ENCODE assay signal across 8 mouse cellular contexts in the genomic region with DNA sequence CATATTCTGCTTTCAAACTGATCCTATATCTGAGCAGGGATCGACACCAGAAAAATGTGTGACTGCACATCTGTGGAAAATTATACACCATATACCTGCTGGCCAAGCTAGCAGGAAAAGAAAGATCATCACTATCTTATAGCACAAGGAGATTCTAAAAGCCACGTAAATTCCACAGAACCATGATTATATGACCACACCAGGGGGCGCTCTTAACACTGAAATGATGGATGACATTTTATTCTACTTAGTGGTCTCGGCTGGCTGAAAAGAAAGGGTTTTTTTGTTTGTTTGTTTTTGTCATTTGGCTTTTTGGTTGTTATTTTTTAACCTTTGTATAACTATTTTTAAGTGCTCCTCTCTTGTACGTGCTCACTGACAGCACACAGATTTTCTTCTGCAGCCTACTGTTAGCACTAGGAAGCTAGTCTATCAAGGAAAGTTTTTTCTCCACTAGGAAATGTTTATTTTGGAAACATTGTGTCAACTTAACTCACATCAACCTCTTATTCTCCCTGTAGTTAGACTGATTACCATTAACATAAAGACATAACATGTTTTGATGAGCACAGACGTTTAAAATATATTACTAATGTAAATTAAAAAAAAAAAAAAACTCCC. TPM values are rescaled to one million over a fixed set of nuclear protein-coding genes. Genes with fewer than 3 reads are reported as not detected.
DNase-seq lines count a peak whose midpoint lies in the region; ATAC-seq lines count a peak whose summit lies in the region.

No protein-coding gene starts in this region.

- peak overlapping the region; percentile 35; the same call in 1 of the 2 replicates for H3K4me2 ChIP-seq in heart, embryonic 13.5 days

- no peak overlapping the region for H3K4me3 ChIP-seq in heart, embryonic 13.5 days

- 0 out of 2 replicates have a peak, but pooled peaks cover 2% of the 10 kb centered on the region for H3K4me1 ChIP-seq in heart, embryonic 13.5 days

- intact Hi-C loops in heart, postnatal 10 days (cut with DNase I) = loop anchor here (1.0 to 10.0 kb wide), 4 partner anchors 163 to 773 kb away; no protein-coding TSS in a partner anchor

- 16% methylated on average over 6 of the region's 6 CpGs for WGBS in heart, embryonic 13.5 days

- ATAC-seq in heart, embryonic 13.5 days (ENCODE audit: extremely low read depth, insufficient number of reproducible peaks, low FRiP score, low TSS enrichment) = no peak
- peak; percentile 47; the same call in 1 of the 2 replicates for ATAC-seq in megakaryocyte, adult 5-6 weeks (ENCODE audit: poor library complexity, severe bottlenecking)

- no peaks in the 10 kb centered on the region for H3K36me3 ChIP-seq in heart, embryonic 13.5 days

- no peaks in the 10 kb centered on the region for H3K27me3 ChIP-seq in heart, embryonic 13.5 days (replicated peaks)

- no peak overlapping the region for H3K27ac ChIP-seq in heart, embryonic 13.5 days (replicated peaks)

- no peak for DNase-seq in heart, adult 11 months
- DNase-seq in T-cell, adult 2 months (ENCODE audit: low spot score) = peak; percentile 21
- DNase-seq in embryo, embryonic 10 days (ENCODE audit: low spot score) = peak; percentile 74
- DNase-seq in heart, postnatal 10 days = peak; percentile 33 to 62
- peak; percentile 73 for DNase-seq in layer of hippocampus, adult 9-10 months (ENCODE audit: low spot score)
- DNase-seq in right cerebral cortex, postnatal 4 days = peak; percentile 86

- H3K9me3 ChIP-seq in heart, embryonic 13.5 days = no peaks in the 10 kb centered on the region

- no peak overlapping the region for H3K9ac ChIP-seq in heart, embryonic 13.5 days

RNA-seq across cellular contexts. Expression of gene Cox7b2, which starts 45.8 kb away (rescaled TPM):
- 0.41 and 0.79 TPM in 2 replicates for polyA plus RNA-seq in heart, embryonic 13.5 days (2015; fragmentation: Nextera tagmentation; extraction: Ambion mirVana)
- total RNA-seq in heart, postnatal 10 days (2021) = not detected
- not detected in 2 replicates for total RNA-seq in megakaryocyte, adult 5-6 weeks (2015)
- total RNA-seq in megakaryocyte, adult 5-6 weeks (2017) = not detected in 2 replicates
